Mouse (Mus musculus) common myeloid progenitor, adult 5-6 weeks (primary cell): Measurements from ENCODE around the gene Rnf146. TPM values are rescaled to one million over a fixed set of nuclear protein-coding genes. Genes with fewer than 3 reads are reported as not detected.

ENCODE experiments used
- total RNA-seq: library from RNA; stranded (forward); fragments of 200-1000, 187-1606 nt; gene quantifications from 2 replicates; pipeline ENCODE4 v1.2.3, GENCODE M21; 2017

The Rnf146 gene
- total RNA-seq, 1 experiment from 2014 or later = 45.1 TPM

Other genes starting within 250 kb of the Rnf146 start
- gene Soga3, start 218.6 kb downstream of the Rnf146 start, total RNA-seq = not detected in 2 replicates
- not detected in 2 replicates for gene Gm49353, start 163.5 kb downstream of the Rnf146 start, total RNA-seq
- gene 9330159F19Rik, start 150.8 kb downstream of the Rnf146 start, total RNA-seq = not detected in 2 replicates
- 38.2 and 51.8 TPM in 2 replicates for gene Echdc1, start 49.3 kb downstream of the Rnf146 start, total RNA-seq
- gene Rspo3, start 173.4 kb upstream of the Rnf146 start, total RNA-seq = not detected in 2 replicates